Mouse (Mus musculus): Measurements from ENCODE around the gene Jph3. TPM values are rescaled to one million over a fixed set of nuclear protein-coding genes. Genes with fewer than 3 reads are reported as not detected.

The Jph3 gene
- polyA plus RNA-seq, 1 experiment from 2014 or later = 0.11 TPM

DNA sequence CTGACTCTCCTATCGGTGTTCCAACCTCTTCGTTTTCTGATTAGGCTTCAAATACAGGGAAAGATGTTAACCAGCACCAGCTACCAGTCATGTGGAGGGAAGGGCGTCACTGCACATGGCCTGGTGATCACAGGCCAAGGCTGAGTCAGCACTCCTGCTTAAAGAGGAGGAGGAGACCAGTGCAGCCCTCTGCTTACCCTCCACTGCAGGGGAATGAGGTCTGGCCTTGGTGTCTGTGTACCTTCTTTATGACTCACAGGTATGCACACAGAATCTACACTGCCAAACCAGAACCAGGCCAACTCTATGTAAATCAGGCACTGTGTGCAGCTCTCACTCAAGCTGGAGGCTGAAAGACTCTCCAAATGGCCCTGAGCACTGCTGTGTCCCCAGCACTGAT is 82.1 kb downstream of the Jph3 start:
- no peaks in the 10 kb centered on the region for H3K27me3 ChIP-seq (ENCODE audit: insufficient read depth, low read length)
- 87% methylated on average over 3 of the region's 3 CpGs for WGBS (ENCODE audit: insufficient replicate concordance)
- no peaks in the 10 kb centered on the region for H3K9me3 ChIP-seq (ENCODE audit: low read length)
- H3K9ac ChIP-seq (replicated peaks) = no peak overlapping the region
- H3K27ac ChIP-seq (ENCODE audit: low read depth) = no peak overlapping the region
- ATAC-seq = no peak
- TF ChIP-seq CTCF (IDR thresholded peaks at IDR 0.05; ENCODE audit: low read depth) = no peak
- TF ChIP-seq EP300 (IDR thresholded peaks at IDR 0.05; ENCODE audit: low read depth) = no peak
- DNase-seq = no peak
- no peak overlapping the region for H3K4me2 ChIP-seq (ENCODE audit: low read depth, low read length)
- H3K4me1 ChIP-seq (ENCODE audit: insufficient read depth) = no peaks in the 10 kb centered on the region
- H3K4me3 ChIP-seq (ENCODE audit: low read depth, low read length) = no peak overlapping the region
- peaks cover 17% of the 10 kb centered on the region for H3K36me3 ChIP-seq (replicated peaks; ENCODE audit: insufficient read depth, low read length)

DNA sequence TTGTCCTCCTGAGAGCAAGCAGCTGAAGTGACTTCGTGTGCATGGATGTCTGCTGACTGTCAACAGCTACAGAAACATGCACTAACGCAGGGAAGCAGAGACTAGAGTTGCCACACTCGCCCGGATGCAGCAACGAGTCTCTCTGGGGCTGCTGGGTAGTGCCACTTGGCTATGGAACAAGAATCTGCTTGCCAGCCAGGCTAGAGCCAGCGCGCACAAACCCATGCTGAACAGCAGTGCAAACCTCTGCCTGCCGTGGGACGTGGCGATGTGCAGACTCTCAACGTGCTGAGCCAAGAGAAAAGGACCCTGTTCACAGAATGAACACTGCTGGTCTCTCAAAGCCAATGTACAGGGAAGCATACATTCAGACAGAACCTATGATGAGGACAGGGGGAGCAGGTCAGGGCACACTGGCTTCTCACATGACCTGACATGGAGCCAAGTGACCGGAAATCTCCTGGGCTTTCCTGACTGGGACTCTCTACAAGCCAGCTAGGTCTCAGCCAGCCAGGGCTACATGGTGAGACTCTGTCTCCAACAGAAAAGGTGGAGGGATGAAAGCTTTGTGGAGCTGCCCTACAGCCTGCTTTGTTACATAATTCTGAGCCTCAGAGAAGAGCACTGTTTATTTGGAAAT is 82.6 kb downstream of the Jph3 start:
- Histone ChIP-seq H3K4me1 (ENCODE audit: insufficient read depth) (no peaks in the 10 kb centered on the region), H3K27me3 (ENCODE audit: insufficient read depth, low read length) (no peaks in the 10 kb centered on the region), H3K36me3 (replicated peaks; ENCODE audit: insufficient read depth, low read length) (peaks cover 17% of the 10 kb centered on the region), H3K4me3 (ENCODE audit: low read depth, low read length) (no peak overlapping the region), H3K27ac (ENCODE audit: low read depth) (no peak overlapping the region), H3K9ac (replicated peaks) (no peak overlapping the region), H3K4me2 (ENCODE audit: low read depth, low read length) (no peak overlapping the region), H3K9me3 (ENCODE audit: low read length) (no peaks in the 10 kb centered on the region)
- DNase-seq (no peak), ATAC-seq (no peak)
- no peak for TF ChIP-seq EP300 (IDR thresholded peaks at IDR 0.05; ENCODE audit: low read depth)
- TF ChIP-seq CTCF (IDR thresholded peaks at IDR 0.05; ENCODE audit: low read depth) = no peak
- 88% methylated on average over 12 of the region's 12 CpGs for WGBS (ENCODE audit: insufficient replicate concordance)

DNA sequence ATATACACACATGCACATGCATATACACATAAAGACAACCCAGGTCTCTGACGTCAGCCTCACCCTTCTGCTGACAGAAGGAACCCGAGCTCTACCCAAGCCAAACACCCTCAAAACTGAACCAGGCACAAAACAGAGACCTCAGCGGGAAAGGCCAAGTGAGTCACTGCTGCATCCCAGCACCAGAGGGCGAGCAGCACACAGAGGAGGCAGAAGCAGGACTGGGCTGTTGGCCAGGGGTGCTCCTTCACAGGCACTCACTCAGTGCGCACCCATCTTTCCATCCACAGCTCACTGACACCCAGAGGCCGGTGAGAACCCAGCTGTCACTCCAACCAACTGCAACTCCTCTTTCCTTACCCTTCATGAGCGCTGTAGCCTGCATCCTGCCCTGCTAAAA is 88.8 kb downstream of the Jph3 start:
- Histone ChIP-seq H3K9ac (replicated peaks) (no peak overlapping the region), H3K4me2 (ENCODE audit: low read depth, low read length) (no peak overlapping the region), H3K4me3 (ENCODE audit: low read depth, low read length) (no peak overlapping the region), H3K4me1 (ENCODE audit: insufficient read depth) (no peaks in the 10 kb centered on the region), H3K27me3 (ENCODE audit: insufficient read depth, low read length) (no peaks in the 10 kb centered on the region), H3K36me3 (replicated peaks; ENCODE audit: insufficient read depth, low read length) (peaks cover 28% of the 10 kb centered on the region), H3K27ac (ENCODE audit: low read depth) (no peak overlapping the region), H3K9me3 (ENCODE audit: low read length) (no peaks in the 10 kb centered on the region)
- TF ChIP-seq CTCF (IDR thresholded peaks at IDR 0.05; ENCODE audit: low read depth) (0 out of 2 replicates have a peak, but pooled peaks have one; percentile 19), EP300 (IDR thresholded peaks at IDR 0.05; ENCODE audit: low read depth) (no peak)
- WGBS (ENCODE audit: insufficient replicate concordance) = 75% methylated on average over 7 of the region's 7 CpGs
- DNase-seq (no peak), ATAC-seq (no peak)

DNA sequence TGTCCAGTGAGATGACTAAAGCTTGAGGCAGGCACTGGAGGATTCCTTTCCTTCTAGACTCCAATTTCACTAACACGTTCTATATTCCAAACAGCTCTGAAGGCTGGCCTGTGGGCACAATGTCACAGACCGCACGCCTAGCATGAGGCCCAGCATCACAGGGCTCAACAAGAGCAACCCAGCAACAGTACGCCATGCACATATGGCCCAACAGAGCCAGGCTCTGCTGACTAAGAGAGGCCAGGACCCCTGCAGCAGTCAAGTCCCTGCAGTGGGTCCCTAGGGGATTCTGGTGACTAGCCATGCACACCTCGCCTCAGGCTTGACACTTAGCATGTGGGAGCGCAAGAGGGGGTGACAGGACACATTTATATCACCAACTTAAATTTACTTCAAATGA is 91.4 kb downstream of the Jph3 start:
- no peak for DNase-seq
- no peak for ATAC-seq
- Histone ChIP-seq H3K27ac (ENCODE audit: low read depth) (no peak overlapping the region), H3K36me3 (replicated peaks; ENCODE audit: insufficient read depth, low read length) (peaks cover 16% of the 10 kb centered on the region), H3K9me3 (ENCODE audit: low read length) (no peaks in the 10 kb centered on the region), H3K4me2 (ENCODE audit: low read depth, low read length) (no peak overlapping the region), H3K4me3 (ENCODE audit: low read depth, low read length) (no peak overlapping the region), H3K27me3 (ENCODE audit: insufficient read depth, low read length) (no peaks in the 10 kb centered on the region), H3K4me1 (ENCODE audit: insufficient read depth) (no peaks in the 10 kb centered on the region), H3K9ac (replicated peaks) (no peak overlapping the region)
- 86% methylated on average over 6 of the region's 6 CpGs for WGBS (ENCODE audit: insufficient replicate concordance)
- TF ChIP-seq CTCF (IDR thresholded peaks at IDR 0.05; ENCODE audit: low read depth) = no peak
- TF ChIP-seq EP300 (IDR thresholded peaks at IDR 0.05; ENCODE audit: low read depth) = no peak

DNA sequence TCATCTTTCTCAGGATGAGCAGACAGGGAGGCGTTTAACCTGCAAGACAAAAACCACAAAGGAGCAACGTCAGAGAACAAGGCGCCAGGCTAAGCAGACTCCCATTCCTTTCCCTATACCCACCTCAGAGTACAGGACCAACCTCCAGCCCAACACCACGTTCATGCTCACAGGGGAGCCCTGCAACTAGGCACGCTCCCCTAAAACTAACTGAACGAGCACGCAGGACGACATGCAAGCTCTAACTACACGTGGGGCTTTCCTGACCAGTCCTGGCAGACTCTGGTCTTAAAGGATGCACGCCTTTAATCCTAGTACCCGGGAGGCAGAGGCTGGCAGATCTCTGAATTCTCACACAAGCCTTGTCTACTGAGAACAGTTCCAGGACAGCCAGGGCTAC is 91.9 kb downstream of the Jph3 start:
- no peaks in the 10 kb centered on the region for H3K4me1 ChIP-seq (ENCODE audit: insufficient read depth)
- no peaks in the 10 kb centered on the region for H3K9me3 ChIP-seq (ENCODE audit: low read length)
- H3K4me3 ChIP-seq (ENCODE audit: low read depth, low read length) = no peak overlapping the region
- TF ChIP-seq EP300 (IDR thresholded peaks at IDR 0.05; ENCODE audit: low read depth) = no peak
- TF ChIP-seq CTCF (IDR thresholded peaks at IDR 0.05; ENCODE audit: low read depth) = no peak
- DNase-seq (no peak), ATAC-seq (no peak)
- peaks cover 16% of the 10 kb centered on the region for H3K36me3 ChIP-seq (replicated peaks; ENCODE audit: insufficient read depth, low read length)
- H3K27me3 ChIP-seq (ENCODE audit: insufficient read depth, low read length) = no peaks in the 10 kb centered on the region
- 87% methylated on average over 11 of the region's 11 CpGs for WGBS (ENCODE audit: insufficient replicate concordance)
- no peak overlapping the region for H3K4me2 ChIP-seq (ENCODE audit: low read depth, low read length)
- H3K9ac ChIP-seq (replicated peaks) = no peak overlapping the region
- H3K27ac ChIP-seq (ENCODE audit: low read depth) = no peak overlapping the region

DNA sequence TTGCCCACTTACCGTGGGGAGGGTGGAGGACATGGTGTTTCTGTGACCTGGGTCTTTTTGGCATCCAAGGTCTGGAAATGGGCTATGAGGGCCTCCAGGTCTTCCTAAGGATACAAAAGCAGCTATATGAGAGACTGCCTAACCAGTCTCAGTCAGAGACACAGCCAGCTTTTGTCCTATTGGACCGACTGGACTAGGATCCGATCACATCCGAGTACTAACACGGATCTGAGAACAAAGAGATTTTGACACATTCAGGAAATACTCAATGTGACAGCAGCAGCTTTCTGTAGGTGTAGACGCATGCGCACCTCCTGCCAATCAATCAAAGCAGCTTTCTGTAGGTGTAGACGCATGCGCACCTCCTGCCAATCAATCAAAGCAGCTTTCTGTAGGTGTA is 92.3 kb downstream of the Jph3 start:
- Histone ChIP-seq H3K27ac (ENCODE audit: low read depth) (no peak overlapping the region), H3K9me3 (ENCODE audit: low read length) (no peaks in the 10 kb centered on the region), H3K4me3 (ENCODE audit: low read depth, low read length) (no peak overlapping the region), H3K36me3 (replicated peaks; ENCODE audit: insufficient read depth, low read length) (peaks cover 16% of the 10 kb centered on the region), H3K9ac (replicated peaks) (no peak overlapping the region), H3K4me2 (ENCODE audit: low read depth, low read length) (no peak overlapping the region), H3K4me1 (ENCODE audit: insufficient read depth) (no peaks in the 10 kb centered on the region), H3K27me3 (ENCODE audit: insufficient read depth, low read length) (no peaks in the 10 kb centered on the region)
- TF ChIP-seq CTCF (IDR thresholded peaks at IDR 0.05; ENCODE audit: low read depth) (no peak), EP300 (IDR thresholded peaks at IDR 0.05; ENCODE audit: low read depth) (no peak)
- WGBS (ENCODE audit: insufficient replicate concordance) = 89% methylated on average over 8 of the region's 9 CpGs
- DNase-seq (no peak), ATAC-seq (no peak)

Measured in liver, postnatal 0 days (tissue).